In genomic region chr3:141828301-141828700, GRCm38 (mm10) we compare ENCODE assay signal across 11 mouse cellular contexts.
"Had no signal": no experiment of that assay in that cellular context is flagged by ENCODE, and none has a peak within 500 bp of the region (broad histone marks: within the 10 kb centered on the region; RNA-seq: fewer than 3 reads in every experiment).

No protein-coding gene starts in this region.

- H3K27me3 ChIP-seq: limb, embryonic 12.5 days; liver, embryonic 13.5 days; lung, embryonic 15.5 days; midbrain, embryonic 13.5 days had no signal

- H3K4me3 ChIP-seq: limb, embryonic 12.5 days; liver, embryonic 13.5 days; lung, embryonic 15.5 days; midbrain, embryonic 13.5 days had no signal

- DNase-seq: kidney, adult 8-10 months; kidney, postnatal 25 days; liver; liver, embryonic 13.5 days; liver, postnatal 0 days; lung, postnatal 14 days; thymus, adult 18-20 months; thymus, postnatal 14 days had no signal

- H3K4me2 ChIP-seq: limb, embryonic 12.5 days; liver, embryonic 13.5 days; lung, embryonic 15.5 days; midbrain, embryonic 13.5 days had no signal

- H3K9me3 ChIP-seq: limb, embryonic 12.5 days; liver, embryonic 13.5 days; lung, embryonic 15.5 days; midbrain, embryonic 13.5 days had no signal

- H3K4me1 ChIP-seq: limb, embryonic 12.5 days; liver, embryonic 13.5 days; lung, embryonic 15.5 days; midbrain, embryonic 13.5 days had no signal

- H3K36me3 ChIP-seq: liver, embryonic 13.5 days; lung, embryonic 15.5 days; midbrain, embryonic 13.5 days had no signal

- H3K27ac ChIP-seq: limb, embryonic 12.5 days; liver, embryonic 13.5 days; lung, embryonic 15.5 days; midbrain, embryonic 13.5 days had no signal

- H3K9ac ChIP-seq: limb, embryonic 12.5 days; liver, embryonic 13.5 days; liver, postnatal 0 days; lung, embryonic 15.5 days; midbrain, embryonic 13.5 days had no signal

- ATAC-seq: liver, postnatal 0 days; midbrain, embryonic 13.5 days had no signal
